Mouse (Mus musculus) liver, adult 2 months (tissue): ENCODE results near the gene Pomt2.

Experiments
- CTCF ChIP-seq: fragments of 200-500 bp; IDR thresholded peaks from 2 replicates; pipeline ENCODE4 v1.5.1; 2011; ENCODE audit warnings: low read depth, low read length, control low read depth
- POLR2A ChIP-seq: fragments of 200-500 bp; IDR thresholded peaks from 2 replicates; pipeline ENCODE4 v1.6.1; 2011; ENCODE audit warnings: low read length, control low read depth; ENCODE audit not compliant: insufficient read depth; ENCODE audit errors: extremely low read depth

- TF ChIP-seq CTCF (no peak), POLR2A (0 out of 2 replicates have a peak, but pooled peaks have one; percentile 24)
These were observed 10.3 kb upstream of the Pomt2 start for GRCm38 (mm10) chr12:87158099-87158498.
